Mouse (Mus musculus) neural tube, embryonic 11.5 days (tissue): ENCODE measurements at regions not wholly inside any gene's neighbourhood (a gene's known extent, or its start where the extent isn't known, plus 50 kb on each side); places are given as distances from the start of the nearest gene placed in this dataset.
A peak's percentile ranks its signal among the peaks of the same experiment; 100 is the strongest.

Experiments
- ATAC-seq: fragments of 200-750 bp; cut with Nextera tagmentation; 2 replicates; pipeline ENCODE4 v1.8.0; 2017; ENCODE audit warnings: moderate number of reproducible peaks, mild to moderate bottlenecking, moderate TSS enrichment, moderate library complexity; ENCODE audit not compliant: insufficient read depth, low FRiP score, low TSS enrichment
- DNase-seq: peaks from one replicate; pipeline ENCODE4 v3.0.0-alpha.2; 2015; ENCODE audit warnings: low spot score
- H3K27ac ChIP-seq: fragments of 300-500 bp; sonication (generic); 2 replicates; pipeline ENCODE4 v1.5.1; 2014; ENCODE audit warnings: low read depth, mild to moderate bottlenecking, low read length
- H3K27me3 ChIP-seq: fragments of 300-500 bp; sonication (generic); 2 replicates; pipeline ENCODE4 v1.6.1; 2014; ENCODE audit warnings: mild to moderate bottlenecking, low read length, mixed read lengths; ENCODE audit not compliant: control insufficient read depth, insufficient read depth
- H3K36me3 ChIP-seq: fragments of 300-500 bp; sonication (generic); 2 replicates; pipeline ENCODE4 v1.6.1; 2014; ENCODE audit warnings: mild to moderate bottlenecking, low read length, moderate library complexity, mixed read lengths; ENCODE audit not compliant: control insufficient read depth, insufficient read depth
- H3K4me1 ChIP-seq: fragments of 300-500 bp; sonication (generic); 2 replicates; pipeline ENCODE4 v1.6.1; 2014; ENCODE audit warnings: low read length, mixed read lengths; ENCODE audit not compliant: control insufficient read depth, insufficient read depth
- H3K4me2 ChIP-seq: fragments of 300-500 bp; sonication (generic); 2 replicates; pipeline ENCODE4 v1.6.1; 2014; ENCODE audit warnings: low read depth, mild to moderate bottlenecking, moderate library complexity
- H3K4me3 ChIP-seq: fragments of 300-500 bp; sonication (generic); 2 replicates; pipeline ENCODE4 v1.5.1; 2014; ENCODE audit warnings: low read depth, low read length
- H3K9ac ChIP-seq: fragments of 300-500 bp; sonication (generic); 2 replicates; pipeline ENCODE4 v1.6.1; 2014; ENCODE audit warnings: mild to moderate bottlenecking, low read length
- H3K9me3 ChIP-seq: fragments of 300-500 bp; sonication (generic); 2 replicates; pipeline ENCODE4 v1.6.1; 2016; ENCODE audit warnings: low read length; ENCODE audit not compliant: control insufficient read depth
- WGBS: fragments of 180-500 bp; shearing (Covaris S2); extraction: QIAGEN DNeasy Blood & Tissue Kit; methylation state at CpG from one replicate; pipeline ENCODE4 v1.1.7; 2014; 5-methylcytosine and 5-hydroxymethylcytosine counted together

DNA sequence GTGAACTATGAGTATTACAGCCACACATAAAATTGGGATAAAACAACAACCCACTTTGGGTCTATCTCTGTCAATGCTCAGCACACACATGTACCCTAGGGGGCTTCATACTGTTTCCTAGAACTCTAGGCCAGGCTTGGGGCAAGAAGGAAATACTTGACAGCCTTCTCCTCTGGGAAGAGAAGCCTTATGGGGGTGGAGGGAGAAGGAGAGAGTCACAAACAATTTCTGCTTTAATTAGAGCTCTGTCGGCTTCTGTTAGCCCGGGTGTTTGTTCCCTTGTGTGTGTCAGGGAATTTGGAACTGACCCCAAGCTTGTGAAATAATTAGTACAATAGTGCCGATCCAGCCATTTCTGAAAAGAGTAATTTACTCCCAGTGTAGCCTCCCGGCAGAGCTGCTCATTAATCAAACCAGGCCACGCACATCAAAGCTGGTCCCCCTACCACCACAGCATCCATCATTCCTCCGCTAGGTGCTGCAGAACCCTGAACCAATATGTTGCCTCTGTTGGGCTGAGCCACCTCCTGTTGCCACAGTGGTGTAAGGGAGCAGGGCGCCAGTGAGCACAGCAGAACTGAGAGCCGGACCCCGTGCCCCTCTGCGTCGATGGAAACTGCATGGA is 307.3 kb downstream of the Tmem114 start:
- Histone ChIP-seq H3K4me2 (no peak overlapping the region), H3K27ac (no peak overlapping the region), H3K4me1 (no peaks in the 10 kb centered on the region), H3K9me3 (no peaks in the 10 kb centered on the region), H3K27me3 (no peaks in the 10 kb centered on the region), H3K36me3 (no peaks in the 10 kb centered on the region), H3K9ac (no peak overlapping the region), H3K4me3 (no peak overlapping the region)
- WGBS, result 30% methylated on average over 11 of the region's 11 CpGs
- DNase-seq, result peak; percentile 43
- ATAC-seq, result no peak

DNA sequence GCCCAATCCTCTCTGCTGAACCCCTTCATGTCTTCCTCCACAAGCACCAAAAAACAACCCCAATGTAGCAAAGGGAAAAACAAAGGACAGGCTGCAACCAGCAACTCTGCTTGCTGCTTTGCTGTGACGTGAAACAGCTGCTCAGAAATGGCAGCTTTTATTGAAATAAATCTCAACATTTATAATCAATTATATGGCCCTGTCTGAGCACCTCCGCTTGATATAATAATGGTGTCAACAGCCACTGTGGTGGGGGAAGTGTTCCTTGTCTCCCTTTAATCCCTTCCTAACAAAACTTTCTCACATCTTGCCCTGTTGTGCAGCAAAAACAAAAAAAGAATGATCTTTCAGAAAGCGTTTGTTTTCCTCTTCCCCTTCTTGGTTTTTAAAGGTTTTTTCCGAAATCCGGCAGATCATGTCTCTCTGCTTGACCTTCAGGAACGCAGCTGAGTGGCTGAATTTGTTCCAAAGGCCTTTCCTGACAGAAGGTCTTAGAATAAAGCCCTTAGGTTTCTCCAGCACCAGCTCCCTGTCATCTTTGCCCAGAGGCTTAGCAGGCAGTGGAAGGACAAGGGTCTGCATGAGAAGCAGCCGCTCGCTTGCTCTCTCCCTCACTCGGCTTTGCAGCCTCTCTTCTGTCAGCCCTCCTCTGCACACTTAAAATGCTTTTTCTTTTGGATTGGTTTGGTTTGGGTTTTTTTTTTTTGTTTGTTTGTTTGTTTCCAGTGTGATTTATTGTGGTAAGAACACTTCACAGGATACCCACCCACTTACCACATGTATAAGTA is 313.4 kb downstream of the Tmem114 start:
- WGBS, result 67% methylated on average over 9 of the region's 9 CpGs
- no peak overlapping the region for H3K4me2 ChIP-seq
- no peak overlapping the region for H3K4me3 ChIP-seq
- no peak for ATAC-seq
- no peak for DNase-seq
- no peak overlapping the region for H3K27ac ChIP-seq
- H3K27me3 ChIP-seq, result no peaks in the 10 kb centered on the region
- no peaks in the 10 kb centered on the region for H3K4me1 ChIP-seq
- no peaks in the 10 kb centered on the region for H3K9me3 ChIP-seq
- no peak overlapping the region for H3K9ac ChIP-seq
- no peaks in the 10 kb centered on the region for H3K36me3 ChIP-seq

DNA sequence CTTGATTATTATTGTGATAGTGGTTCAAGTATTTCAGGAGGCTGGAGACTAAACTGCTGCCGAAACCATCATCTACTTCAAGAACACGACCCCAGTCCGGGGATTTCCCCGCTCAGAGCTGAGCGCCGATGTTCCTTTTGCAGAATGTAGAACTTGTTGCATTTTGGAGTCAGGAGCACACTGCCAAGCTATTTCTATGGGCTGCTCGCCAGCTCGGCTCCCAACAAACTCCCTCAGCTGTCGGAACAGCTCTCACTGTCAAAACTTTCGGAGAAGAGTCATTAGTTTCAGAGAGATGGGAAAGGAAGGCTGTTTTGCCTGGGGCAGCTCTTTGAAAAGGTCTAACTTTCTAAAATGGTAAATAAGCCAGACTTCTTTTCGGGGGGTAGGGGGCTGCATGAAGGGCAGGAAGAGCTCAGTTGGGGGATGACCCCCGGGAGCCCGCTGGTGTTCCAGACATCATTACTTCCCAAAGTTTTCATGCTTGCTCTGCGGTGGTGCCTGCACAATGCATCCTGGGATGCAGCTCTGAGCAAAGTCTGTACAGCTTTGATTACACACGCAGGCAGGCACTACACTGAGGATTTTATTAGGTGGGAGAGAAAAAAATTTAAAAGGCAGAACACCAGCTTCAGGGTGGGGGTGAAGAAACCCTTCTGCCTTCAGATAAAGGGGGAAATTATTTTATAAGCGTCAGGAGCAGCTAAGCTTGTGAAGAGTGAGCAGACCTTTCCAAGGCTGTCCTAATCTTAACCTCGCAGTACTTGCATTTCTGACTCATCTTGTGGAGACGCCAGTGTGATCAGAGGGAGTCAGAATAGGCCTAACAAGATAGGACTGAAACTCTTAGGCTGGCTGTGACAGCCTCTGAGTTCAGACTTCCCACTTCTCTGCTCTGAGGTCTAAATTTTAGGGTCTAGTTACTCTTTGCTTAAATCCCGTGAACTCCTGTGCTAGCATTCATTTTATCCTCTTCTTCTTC is 316.5 kb downstream of the Tmem114 start:
- 81% methylated on average over 19 of the region's 19 CpGs for WGBS

DNA sequence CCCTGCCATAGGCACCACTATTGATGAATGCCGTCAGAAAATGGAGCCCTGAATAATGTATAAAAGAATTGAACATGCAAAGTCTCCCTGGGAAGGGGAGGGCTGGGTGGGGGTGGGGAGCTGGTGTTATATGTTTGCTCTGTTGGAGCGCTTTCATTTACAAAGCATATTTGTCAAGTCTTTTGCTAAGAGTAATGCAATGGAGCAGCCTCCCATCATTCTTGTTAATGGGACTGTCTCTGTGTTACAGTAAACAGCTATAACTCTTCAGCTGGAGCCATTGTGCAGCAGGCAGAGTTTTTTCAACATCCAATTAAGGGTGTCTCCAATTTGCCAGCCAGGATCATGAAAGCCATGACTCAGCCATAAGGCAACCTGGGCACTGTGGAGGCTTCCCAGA is 345.9 kb downstream of the Tmem114 start:
- Histone ChIP-seq H3K4me3 (no peak overlapping the region), H3K9me3 (no peaks in the 10 kb centered on the region), H3K27ac (no peak overlapping the region), H3K9ac (no peak overlapping the region), H3K27me3 (no peaks in the 10 kb centered on the region), H3K4me2 (no peak overlapping the region), H3K36me3 (no peaks in the 10 kb centered on the region), H3K4me1 (no peaks in the 10 kb centered on the region)
- 68% methylated on average over 2 of the region's 2 CpGs for WGBS
- ATAC-seq, result peak; percentile 61
- DNase-seq, result peak; percentile 22

More for the DNA sequence above, 316.5 kb downstream of the Tmem114 start:
- Histone ChIP-seq H3K27ac (no peak overlapping the region), H3K4me1 (no peaks in the 10 kb centered on the region), H3K9ac (no peak overlapping the region), H3K4me2 (no peak overlapping the region), H3K4me3 (no peak overlapping the region), H3K9me3 (no peaks in the 10 kb centered on the region), H3K36me3 (no peaks in the 10 kb centered on the region), H3K27me3 (no peaks in the 10 kb centered on the region)
- ATAC-seq (no peak), DNase-seq (no peak)

DNA sequence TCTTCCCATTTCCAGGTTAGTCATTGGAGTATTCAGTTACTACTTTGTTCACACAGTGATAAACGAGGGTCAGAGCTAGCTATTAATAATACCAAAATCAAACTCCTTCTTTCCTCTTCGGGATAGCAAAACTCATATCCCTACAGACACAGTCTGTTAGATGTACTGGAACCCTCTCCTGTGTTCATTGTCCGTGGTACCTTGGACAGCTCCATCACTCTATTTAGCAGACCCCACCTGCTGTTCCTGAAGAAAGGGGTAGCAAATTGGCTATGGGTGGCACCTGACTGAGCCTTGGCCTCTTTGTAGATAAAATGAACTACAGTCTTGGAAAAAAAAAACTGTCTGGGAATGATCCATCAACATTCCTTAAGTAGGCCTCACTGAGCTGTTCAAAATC is 346.5 kb downstream of the Tmem114 start:
- no peak for ATAC-seq

DNA sequence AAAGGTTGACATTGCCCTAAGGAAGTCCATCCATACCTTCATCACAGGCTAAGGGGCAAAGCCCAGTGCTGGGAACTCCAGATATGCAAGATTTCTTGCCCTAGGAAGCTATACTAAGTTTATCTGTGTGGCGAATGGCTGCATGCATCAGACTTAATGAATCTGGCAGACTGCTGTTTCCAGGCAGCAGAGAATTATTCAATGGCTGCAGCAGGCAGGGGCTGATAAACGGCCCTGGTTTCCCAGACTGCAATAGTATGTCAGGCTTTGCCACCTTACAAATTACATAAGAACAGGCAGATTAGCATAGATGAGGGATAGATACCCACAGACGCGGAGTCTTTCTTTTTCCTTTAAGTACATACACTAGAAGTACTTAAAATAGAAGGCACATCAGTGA is 350.2 kb downstream of the Tmem114 start:
- Histone ChIP-seq H3K4me2 (no peak overlapping the region), H3K27me3 (no peaks in the 10 kb centered on the region), H3K9me3 (no peaks in the 10 kb centered on the region), H3K9ac (no peak overlapping the region), H3K4me1 (no peaks in the 10 kb centered on the region), H3K36me3 (no peaks in the 10 kb centered on the region), H3K4me3 (no peak overlapping the region), H3K27ac (no peak overlapping the region)
- 62% methylated on average over 4 of the region's 4 CpGs for WGBS
- DNase-seq, result no peak
- no peak for ATAC-seq

More for the DNA sequence above, 346.5 kb downstream of the Tmem114 start:
- Histone ChIP-seq H3K36me3 (no peaks in the 10 kb centered on the region), H3K4me3 (no peak overlapping the region), H3K27me3 (no peaks in the 10 kb centered on the region), H3K27ac (no peak overlapping the region), H3K4me1 (no peaks in the 10 kb centered on the region), H3K9ac (no peak overlapping the region), H3K4me2 (no peak overlapping the region), H3K9me3 (no peaks in the 10 kb centered on the region)
- WGBS, result 68% methylated on average over 3 of the region's 3 CpGs
- peak; percentile 12 for DNase-seq

DNA sequence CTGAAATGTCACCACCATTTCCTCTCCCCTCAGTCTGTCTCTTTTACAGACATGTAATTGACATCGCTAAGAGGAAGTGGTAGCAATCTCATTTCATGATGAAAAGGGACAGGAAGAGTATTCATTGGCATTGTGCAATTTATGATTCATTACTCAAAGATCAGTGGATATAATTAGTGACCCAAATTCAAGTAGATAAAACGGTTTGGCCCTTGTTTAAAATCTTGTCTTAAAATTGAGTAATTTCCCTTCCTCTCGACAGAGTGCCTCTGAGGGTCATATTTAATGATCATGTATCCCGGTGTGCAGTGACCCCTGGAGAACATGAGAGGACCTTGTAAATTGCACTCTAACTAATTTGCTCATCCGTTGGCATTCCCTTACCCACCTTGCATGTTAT is 371.0 kb downstream of the Tmem114 start:
- ATAC-seq (no peak), DNase-seq (no peak)
- no peaks in the 10 kb centered on the region for H3K9me3 ChIP-seq
- WGBS, result 67% methylated on average over 5 of the region's 5 CpGs
- H3K9ac ChIP-seq, result no peak overlapping the region
- no peaks in the 10 kb centered on the region for H3K4me1 ChIP-seq
- no peaks in the 10 kb centered on the region for H3K36me3 ChIP-seq
- H3K4me3 ChIP-seq, result no peak overlapping the region
- no peak overlapping the region for H3K4me2 ChIP-seq
- no peaks in the 10 kb centered on the region for H3K27me3 ChIP-seq
- no peak overlapping the region for H3K27ac ChIP-seq

DNA sequence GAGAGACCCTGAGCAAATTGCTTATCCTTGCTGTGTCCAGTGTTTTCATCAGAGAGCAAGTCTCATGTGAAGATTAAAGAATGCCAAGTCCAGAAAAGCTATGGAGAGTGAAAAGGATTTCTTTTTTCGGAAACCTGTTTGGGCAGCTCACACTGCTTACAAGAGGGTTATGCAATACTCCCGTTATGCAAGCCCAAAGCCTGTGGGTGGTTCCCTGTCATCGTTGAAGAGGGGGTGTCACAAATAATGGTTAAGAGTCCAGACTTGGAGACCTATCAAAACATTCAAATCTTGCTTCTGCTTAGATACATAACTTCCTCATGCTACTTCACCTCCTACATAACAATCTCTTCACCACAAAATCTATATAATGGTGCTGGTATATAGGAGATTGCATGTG is 416.0 kb downstream of the Tmem114 start:
- Histone ChIP-seq H3K4me3 (no peak overlapping the region), H3K9ac (no peak overlapping the region), H3K4me2 (no peak overlapping the region), H3K36me3 (no peaks in the 10 kb centered on the region), H3K4me1 (no peaks in the 10 kb centered on the region), H3K27me3 (no peaks in the 10 kb centered on the region), H3K9me3 (no peaks in the 10 kb centered on the region), H3K27ac (no peak overlapping the region)
- ATAC-seq, result no peak
- DNase-seq, result no peak
- 79% methylated on average over 3 of the region's 3 CpGs for WGBS
